17 mouse cellular contexts compared by ENCODE assay signal in genomic region chr12:70652751-70653150, GRCm38 (mm10).
DNase-seq lines count a peak whose midpoint lies in the region; TF ChIP-seq lines count a peak whose summit lies in the region.
"Had no signal": no experiment of that assay in that cellular context is flagged by ENCODE, and none has a peak within 500 bp of the region (broad histone marks: within the 10 kb centered on the region; RNA-seq: fewer than 3 reads in every experiment).

No protein-coding gene starts in this region.

- intact Hi-C loops in heart, postnatal 14 days (cut with DNase I), result loop anchor here (5.0 kb wide), 1 partner anchor 175 kb away; the partner anchor contains the start of gene Frmd6
- intact Hi-C loops in left cerebral cortex, adult 2 months (cut with DNase I), result no loop called here

- peak; percentile 3; the same call in 1 of the 2 replicates for TF ChIP-seq CTCF in left cerebral cortex, adult 2 months (IDR thresholded peaks at IDR 0.05)
- peak; percentile 65; the same call in 1 of the 2 replicates for TF ChIP-seq CTCF in testis, adult 2 months (IDR thresholded peaks at IDR 0.05; ENCODE audit: control insufficient read depth, insufficient read depth, insufficient replicate concordance, low read depth, low read length)
- peak; percentile 37; the same call in 1 of the 2 replicates for TF ChIP-seq CTCF in embryonic fibroblast, embryonic 13.5 days (IDR thresholded peaks at IDR 0.05; ENCODE audit: borderline replicate concordance, insufficient read depth, low read length)

- peak; percentile 72 for DNase-seq in heart, adult 11 months
- DNase-seq in heart, postnatal 14 days, result no peak
- no peak for DNase-seq in left cerebral cortex, adult 2 months (ENCODE audit: extremely low spot score in 1 of 2, low spot score in 2 of 2)
- no peak for DNase-seq in left cerebral cortex, adult 8-10 months (ENCODE audit: low spot score in 2 of 2)
- no peak for DNase-seq in testis, postnatal 14 days (ENCODE audit: low spot score)
- DNase-seq in urinary bladder, postnatal 10 days (ENCODE audit: low spot score), result no peak
- DNase-seq: adrenal gland, postnatal 25 days; cerebellum, adult 2 months; gastrocnemius, postnatal 25 days; heart, postnatal 4 days; right cerebral cortex, adult 18-20 months had no signal

- H3K4me1 ChIP-seq in testis, adult 2 months (ENCODE audit: control insufficient read depth, insufficient read depth, low read length), result no peaks in the 10 kb centered on the region
- H3K4me1 ChIP-seq in embryonic fibroblast, embryonic 13.5 days (ENCODE audit: control insufficient read depth, insufficient read depth, low read length), result peaks cover 6% of the 10 kb centered on the region

- no peaks in the 10 kb centered on the region for H3K36me3 ChIP-seq in testis, adult 2 months (ENCODE audit: control insufficient read depth, insufficient read depth, low read length)
- H3K36me3 ChIP-seq: embryonic facial prominence, embryonic 12.5 days; kidney, embryonic 15.5 days; limb, embryonic 12.5 days had no signal

- H3K27ac ChIP-seq in left cerebral cortex, adult 2 months, result no peak overlapping the region
- H3K27ac ChIP-seq in testis, adult 2 months (ENCODE audit: control insufficient read depth, insufficient read depth, low read depth, low read length), result no peak overlapping the region
- H3K27ac ChIP-seq in embryonic fibroblast, embryonic 13.5 days (ENCODE audit: insufficient read depth, low read length), result no peak overlapping the region
- H3K27ac ChIP-seq: embryonic facial prominence, embryonic 12.5 days; kidney, embryonic 15.5 days; limb, embryonic 12.5 days; macrophage had no signal

- no peak overlapping the region for H3K4me3 ChIP-seq in left cerebral cortex, adult 2 months
- H3K4me3 ChIP-seq in testis, adult 2 months (ENCODE audit: control insufficient read depth, low read depth, low read length), result no peak overlapping the region
- no peak overlapping the region for H3K4me3 ChIP-seq in embryonic fibroblast, embryonic 13.5 days (ENCODE audit: insufficient read depth, low read length)
- H3K4me3 ChIP-seq: embryonic facial prominence, embryonic 12.5 days; kidney, embryonic 15.5 days; limb, embryonic 12.5 days had no signal

- H3K27me3 ChIP-seq in testis, adult 2 months (ENCODE audit: control insufficient read depth, insufficient read depth, low read length), result no peaks in the 10 kb centered on the region
- H3K27me3 ChIP-seq: embryonic facial prominence, embryonic 12.5 days; kidney, embryonic 15.5 days; limb, embryonic 12.5 days had no signal

- TF ChIP-seq POLR2A in testis, adult 2 months (IDR thresholded peaks at IDR 0.05; ENCODE audit: control insufficient read depth, low read depth, low read length), result no peak
- no peak for TF ChIP-seq POLR2A in embryonic fibroblast, embryonic 13.5 days (IDR thresholded peaks at IDR 0.05; ENCODE audit: low read depth, low read length)

Comparison
In these comparisons a context has a peak if more than half of its experiments do, and no peak if none do; other contexts are left out.
1. CTCF ChIP-seq: peak in every context shown above with its lines; median percentile 65 in testis, adult 2 months; 37 in embryonic fibroblast, embryonic 13.5 days; 3 in left cerebral cortex, adult 2 months.